Mouse (Mus musculus) adrenal gland, adult 2 months (tissue): Measurements from ENCODE around the gene Mtfr1l. TPM values are rescaled to one million over a fixed set of nuclear protein-coding genes. Genes with fewer than 3 reads are reported as not detected.

Source experiments
- DNase-seq: peaks from one replicate; pipeline ENCODE4 v3.0.0; 2021
- polyA plus RNA-seq: library from polyadenylated mRNA; depleted of rRNA; stranded (reverse); fragments of >200 nt; gene quantifications from 2 replicates; pipeline ENCODE4 v1.2.3, GENCODE M21; 2012
- total RNA-seq, 2 experiments: library from RNA; stranded (reverse); gene quantifications; 2 replicates each; pipeline ENCODE4 v1.2.3; 2021

The Mtfr1l gene
- total and polyA plus RNA-seq, 3 experiments: 98.8 to 147 (median 124) TPM

DNA sequence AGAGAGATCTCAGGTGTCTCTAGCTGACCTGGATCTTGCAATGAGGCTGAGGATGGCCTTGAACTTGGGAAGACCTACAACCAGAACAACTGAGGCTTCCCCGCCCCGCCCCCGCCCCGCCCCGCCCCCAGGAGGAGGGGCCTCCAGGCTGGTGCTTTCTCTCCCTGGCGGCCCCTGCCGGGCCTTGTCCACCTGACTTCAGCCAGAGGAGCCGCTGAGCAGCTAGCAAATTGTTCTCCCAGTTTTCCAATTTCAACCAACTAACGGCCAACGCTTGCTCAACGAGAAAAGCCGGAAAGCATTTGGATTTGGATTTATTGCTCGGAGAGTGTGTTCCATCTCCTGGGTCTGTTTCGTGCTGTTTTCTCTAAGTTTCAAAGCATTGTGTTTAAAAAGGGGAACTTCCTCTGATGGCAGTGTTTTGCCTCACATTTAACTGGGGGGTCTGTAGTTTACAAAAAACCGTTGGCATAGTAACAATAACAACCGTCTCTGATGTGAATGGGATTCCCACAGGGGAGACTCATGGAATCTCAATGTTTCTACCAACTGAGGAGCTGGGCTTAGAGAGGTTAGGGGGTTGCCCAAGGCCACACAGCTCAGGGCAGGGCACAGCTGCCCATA lies 22.6 kb upstream of the Mtfr1l start:
- DNase-seq: no peak

DNA sequence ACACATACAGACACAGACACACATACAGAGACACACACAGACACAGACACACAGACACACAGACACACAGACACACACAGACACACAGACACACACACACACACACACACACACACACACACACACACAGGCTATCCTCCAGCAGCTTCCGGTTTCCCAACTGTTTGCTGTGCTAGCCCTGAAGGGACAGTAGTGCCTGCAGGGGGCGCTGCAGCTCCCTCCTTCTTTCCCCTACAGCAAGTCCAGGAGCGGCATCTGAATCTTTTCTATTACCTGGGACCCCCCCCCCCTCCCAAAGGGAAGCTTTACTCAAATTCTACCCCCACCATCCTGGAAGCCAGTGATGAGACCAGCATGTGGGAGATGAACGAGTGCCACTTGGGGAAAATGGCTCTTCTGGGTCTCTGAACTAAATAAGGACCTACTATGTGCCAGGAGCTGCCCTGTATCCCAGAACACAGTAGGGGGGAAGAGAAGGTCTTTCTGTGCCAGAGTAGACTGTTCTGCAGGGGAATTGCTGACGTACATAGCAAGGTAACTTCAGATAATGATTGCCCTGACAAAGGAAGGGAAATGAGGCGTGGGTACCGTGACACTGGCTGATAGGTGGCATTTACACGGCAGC lies 20.9 kb upstream of the Mtfr1l start:
- DNase-seq: no peak

DNA sequence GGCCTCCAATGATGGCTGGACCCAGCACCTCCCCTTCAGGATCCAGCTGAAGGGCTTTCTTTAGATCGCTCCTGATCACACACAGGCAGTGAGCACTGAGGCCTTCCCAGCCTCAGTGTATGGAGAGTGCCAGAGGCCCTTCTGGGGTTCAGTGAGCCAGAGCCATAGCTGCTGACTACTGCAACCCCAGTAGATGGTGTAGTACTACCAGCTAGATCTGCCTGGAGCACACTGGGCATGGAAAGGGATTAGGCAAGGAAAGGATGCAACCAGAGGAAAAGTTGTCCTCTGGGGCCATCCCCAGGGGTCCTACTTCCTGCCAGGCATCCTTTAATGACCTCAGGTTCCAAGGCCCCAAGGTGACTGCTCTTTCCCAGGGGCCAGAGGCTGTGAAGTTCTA lies 18.4 kb upstream of the Mtfr1l start:
- DNase-seq: no peak

DNA sequence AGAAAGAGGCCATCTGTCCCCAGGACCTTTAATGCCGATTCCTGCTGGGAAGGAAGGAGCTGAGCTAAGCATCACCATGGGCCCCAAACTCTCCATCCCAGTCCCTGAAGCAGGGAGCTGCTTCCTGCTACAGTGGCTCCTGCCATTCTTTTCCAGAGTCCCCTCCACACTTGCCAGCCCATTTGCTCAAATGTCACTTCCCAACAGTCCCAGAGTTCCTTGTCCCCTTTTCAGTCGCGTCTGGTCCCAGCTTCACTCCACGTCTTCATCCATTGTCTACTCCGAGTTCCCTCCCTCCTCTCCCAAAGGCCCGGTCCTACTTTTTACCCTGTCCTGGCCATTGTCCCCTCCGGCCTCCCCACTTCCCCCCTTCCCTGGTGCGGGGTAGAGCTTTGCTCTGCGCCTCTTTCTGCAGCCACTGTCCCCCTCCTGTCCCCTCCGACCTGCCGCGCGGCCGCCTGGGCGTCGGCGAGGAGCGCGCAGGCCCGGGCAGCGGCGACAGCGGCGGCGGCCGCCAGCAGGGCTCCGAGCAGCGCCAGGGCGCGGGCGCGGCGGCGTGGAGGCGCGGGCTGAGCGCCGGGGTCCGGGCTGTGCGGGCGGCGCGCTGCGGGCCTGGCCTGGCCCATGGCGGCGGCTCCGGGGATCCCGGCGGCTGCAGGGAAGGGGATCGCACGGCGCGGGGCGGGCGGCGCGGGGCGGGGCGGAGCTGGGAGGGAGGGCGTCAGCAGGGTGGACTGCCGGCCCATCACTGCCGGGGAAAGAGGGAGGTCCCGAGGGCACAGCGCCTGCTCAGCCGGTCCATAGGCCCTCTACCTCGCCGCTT lies 16.5 kb upstream of the Mtfr1l start, which contains the start of gene Selenon:
TSS of gene Selenon (minus strand) at position 673 of the 823 bp plus-strand sequence.
- DNase-seq: peak; percentile 88

DNA sequence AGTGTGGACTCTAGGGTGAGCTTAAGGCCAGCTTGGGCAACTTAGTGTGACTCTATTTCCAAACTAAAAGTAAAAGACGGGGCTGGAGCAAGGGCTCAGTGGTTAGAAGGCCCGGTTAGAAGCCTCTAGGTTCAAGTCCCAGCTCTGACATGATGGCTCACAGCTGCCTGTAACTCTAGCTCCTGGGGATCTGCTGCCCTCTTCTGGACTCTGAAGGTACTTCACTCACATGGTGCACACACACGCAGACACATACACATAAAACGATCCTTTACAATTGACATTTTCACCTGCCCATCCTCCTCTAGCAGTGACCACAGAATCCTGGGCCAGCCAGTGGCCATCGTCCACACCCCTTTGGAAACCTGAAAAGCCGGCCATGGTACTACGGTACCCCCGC lies 14.7 kb upstream of the Mtfr1l start:
- no peak for DNase-seq

DNA sequence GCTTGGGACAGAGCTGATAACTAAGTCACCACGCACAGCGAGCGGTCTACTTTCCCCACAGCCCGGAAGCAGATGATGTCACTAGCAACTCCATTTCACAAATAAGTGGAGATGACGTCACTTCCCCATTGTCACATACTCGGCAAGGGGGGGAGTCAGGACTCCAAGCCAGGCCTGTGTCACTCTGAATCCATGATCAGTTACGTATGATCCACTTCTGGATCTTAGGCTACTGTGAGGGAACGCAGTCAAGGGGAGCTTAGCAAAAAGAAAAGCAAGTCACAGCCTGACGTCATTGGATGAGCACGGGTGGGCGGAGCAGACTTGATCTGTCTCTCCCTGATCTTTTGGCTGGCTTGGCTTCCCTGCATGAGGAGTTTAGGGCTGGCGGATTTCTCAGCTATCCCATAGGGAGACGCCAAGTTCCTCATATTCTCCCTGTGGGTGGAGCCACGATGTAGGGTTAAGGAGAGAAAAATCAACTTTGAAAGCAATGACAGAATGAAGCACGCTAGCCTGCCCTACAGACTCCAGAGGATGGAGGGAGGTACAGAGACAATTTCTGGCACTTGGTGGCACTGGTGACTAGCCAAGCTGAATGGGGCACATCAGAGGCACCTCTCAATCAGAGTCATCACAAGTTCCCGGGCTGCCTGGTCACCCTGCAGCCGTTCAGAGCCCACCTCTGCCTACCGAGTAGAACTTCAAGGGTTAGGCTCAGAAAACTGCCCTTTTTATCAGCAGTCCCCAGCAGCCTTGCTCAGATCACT lies 13.2 kb upstream of the Mtfr1l start:
- DNase-seq: no peak

DNA sequence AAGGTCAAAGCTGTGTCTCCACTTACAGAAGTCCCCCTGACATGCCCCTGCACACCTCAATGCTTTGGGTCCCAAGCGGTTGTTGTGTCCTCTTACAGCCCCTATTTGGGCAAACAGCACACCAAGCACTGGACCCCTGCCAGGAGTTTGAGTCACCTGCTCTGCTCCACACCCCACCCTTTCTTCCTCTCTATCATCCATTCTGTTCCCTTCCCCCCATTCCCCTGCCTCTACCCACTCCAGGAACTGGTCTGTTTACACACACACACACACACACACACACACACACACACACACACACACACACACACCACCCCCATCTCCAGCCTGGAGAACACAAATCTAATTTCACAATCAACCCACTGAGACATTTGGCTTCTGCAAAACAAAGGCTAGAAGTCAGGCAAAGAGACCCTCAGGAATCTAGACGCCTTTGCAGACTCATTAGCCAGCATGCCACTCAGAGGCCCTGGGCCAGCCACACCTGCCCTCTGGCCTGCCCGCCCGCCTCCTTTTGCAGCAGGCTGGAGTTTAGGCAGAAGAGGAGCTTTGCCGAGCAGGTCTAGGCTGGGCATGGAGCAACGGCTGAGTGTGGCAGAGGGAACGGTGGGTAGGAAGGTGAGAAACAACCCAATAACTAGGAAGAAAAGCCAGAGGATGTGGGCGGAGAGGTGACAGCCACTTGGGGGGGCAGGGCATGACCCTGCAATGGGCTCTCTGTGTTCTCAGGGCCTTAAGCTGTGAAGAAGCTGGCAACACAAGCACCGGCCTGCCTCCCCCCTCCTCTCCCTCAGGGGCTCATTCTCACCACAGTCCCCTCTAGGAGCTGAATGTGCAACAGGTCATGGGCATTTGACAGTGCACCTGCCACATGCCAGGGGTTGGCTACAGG lies 11.9 kb upstream of the Mtfr1l start:
- DNase-seq: peak; percentile 60

DNA sequence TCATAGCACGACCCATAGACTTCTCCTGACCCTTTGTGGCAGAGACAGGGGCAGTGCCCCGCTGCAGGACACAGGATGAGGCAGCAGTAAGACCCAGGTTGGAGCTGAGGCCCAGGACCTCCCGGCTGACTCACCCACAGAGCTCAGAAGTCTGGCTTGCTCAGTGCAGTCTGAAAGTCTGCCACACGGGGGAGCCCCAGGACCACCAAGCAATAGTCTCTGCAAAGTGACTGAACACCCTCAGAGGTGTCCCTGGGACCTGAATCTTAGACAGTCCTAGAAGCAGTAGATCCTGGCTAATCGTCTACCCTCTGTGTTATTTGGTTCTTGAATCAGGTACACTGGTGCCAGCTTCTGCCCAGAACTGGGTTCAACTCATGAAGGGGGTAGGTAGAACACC lies 8.1 kb upstream of the Mtfr1l start:
- DNase-seq: peak; percentile 93

DNA sequence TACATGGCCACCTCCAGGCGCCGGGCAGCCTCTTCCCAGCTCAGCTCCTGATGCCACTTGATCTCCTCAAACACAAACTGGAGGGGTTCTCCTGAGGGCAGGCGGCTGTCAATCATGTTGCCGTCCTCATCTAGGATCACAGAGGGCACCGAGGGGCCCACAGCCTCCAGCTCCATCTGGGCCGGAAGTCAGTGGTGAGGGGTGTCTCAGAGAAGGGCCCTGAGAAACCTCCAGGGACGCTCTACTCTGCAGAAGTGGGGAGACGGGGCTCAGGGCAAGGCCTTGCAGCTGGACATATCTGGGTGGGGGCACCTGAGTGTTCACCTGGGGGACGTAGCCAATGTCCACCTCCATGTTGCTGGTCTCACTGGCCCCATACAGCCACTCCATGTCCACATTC lies 7.5 kb upstream of the Mtfr1l start:
- DNase-seq: no peak

DNA sequence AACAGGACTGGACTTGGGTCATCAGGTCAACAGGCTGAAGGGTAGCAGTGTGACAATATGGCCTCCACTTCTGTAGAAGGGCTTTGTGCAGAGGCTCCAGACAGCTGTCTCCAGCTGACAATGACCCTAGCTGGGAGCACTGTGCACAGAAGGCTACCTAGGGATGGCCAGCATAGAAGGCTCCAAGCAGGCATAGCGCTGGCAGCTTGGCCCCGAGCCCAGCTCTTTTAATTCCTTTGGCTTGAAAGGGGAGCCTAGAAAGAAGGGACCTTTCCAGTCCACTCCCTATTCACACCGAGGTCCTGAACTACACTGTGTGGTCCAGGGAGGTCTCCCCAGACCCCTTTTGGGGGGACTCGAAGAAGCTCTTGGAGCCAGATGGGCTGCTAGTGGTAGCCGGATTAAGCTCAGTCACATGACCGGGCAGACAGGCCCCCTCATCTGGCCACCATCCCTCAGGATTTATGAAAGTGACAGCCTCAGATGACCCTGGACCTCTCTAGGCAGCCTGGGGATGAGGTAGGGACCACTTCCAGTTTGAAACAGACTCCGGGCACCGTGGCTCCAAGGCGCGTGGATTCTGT lies 3.9 kb upstream of the Mtfr1l start:
- DNase-seq: no peak

DNA sequence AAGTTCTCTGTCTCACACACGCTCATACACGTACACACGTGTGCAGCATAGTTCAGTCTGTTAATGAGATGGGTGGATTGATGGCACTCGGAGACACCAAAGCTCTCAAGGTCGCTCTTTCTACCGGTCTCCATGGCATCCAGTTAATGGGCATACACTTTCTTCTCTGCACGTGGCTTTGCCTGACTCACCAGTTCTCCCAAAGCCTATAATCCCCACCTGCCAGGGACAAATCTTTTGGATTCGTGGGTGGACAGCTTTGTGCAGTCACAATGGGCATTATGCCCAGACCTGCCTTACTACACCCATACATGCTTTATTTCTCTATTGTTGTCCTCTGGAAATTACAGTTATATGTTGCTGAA lies 582 bp upstream of the Mtfr1l start:
- DNase-seq: peak; percentile 75

DNA sequence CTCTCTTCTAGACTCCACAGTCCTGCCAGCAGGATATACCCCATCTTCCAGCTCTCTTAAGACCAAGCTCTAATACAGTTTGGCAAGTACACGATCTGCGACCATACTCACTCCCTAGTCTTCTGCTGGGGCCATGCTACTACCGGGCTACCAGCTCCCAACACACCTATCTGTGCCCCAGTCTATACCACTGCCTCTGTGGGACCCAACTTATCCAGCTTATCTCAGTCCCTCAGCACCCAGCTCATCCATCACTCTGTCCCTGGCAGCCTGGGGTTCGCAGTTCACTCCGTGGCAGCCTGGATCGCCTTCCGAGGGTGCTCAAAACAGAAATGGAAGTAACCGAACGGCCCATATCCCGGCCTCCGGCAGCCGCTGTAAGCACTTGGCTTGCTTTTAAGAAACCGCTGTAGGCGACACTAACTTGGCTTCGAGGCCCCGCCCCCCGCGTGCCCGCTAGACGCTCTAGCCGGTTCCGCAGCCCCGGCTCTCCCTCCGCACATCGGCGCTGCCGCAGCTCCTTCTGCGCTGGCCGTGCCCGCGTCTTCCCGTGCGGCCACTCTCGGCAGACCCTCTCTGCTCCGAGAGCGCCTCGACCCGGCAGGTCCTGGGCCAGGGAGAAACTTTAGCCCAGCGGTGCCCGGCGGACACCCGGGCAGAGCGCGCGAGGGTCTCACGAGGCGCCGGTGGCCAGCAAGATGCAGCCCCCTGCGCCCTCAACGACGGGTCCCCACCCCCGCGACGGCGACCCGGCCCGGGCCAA lies 882 bp downstream of the Mtfr1l start:
- DNase-seq: peak; percentile 88

DNA sequence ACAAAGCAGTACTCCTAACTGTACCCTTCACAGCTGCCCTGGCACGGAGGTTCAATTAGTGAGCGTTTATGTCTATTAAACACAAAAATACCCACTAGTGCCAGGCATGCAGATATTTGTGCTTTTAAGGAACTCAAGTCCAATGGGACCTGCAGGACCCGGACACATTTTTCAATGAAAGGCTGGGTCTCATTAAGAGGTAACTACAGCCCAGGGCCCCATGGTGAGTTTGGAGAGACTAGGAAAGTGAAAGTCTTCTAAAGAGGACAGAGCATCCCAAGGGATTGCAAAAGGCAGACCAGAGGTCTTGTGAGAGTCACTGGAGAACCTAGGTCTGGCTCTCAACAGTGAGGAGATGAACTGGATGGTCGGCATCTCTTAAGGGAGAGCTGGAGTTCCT lies 1.8 kb downstream of the Mtfr1l start:
- no peak for DNase-seq

DNA sequence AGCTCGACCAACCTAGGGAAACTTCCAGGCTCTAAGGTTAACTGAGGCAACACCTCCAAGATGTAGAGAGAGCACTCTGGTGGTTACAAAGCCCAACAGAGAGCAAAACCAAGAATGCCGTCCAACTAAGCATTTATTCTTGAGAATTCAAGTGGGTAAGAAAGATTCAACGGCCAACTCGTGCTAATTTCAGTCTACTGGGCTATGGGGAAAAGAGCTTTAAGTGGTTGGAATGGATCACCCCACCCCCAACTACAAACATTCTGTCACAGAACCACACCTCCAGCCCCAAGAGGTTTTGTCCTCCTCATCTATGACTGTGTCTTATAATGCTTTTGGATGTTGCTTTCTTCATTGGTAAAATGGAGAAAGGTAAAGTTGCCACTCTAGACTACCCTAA lies 2.3 kb downstream of the Mtfr1l start:
- DNase-seq: no peak

DNA sequence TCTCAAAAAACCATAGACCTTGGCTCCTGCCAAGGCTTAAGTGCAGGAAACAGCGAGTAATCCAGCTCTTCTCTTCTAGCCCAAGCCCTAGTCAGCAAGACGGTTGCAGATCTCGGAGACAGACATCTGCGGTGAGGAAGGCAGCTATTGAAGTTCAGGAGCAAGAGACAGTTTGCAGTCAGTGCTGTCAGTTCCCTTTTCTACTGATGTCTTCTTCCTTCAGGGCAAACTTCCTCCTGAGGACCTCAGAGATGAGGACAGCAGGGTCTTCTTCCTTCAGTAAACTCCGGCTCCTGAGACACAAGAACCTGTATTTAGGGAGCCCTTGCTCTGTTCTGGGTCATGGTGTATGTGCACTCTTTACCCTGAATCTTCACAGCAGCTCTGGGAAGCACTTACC lies 9.0 kb downstream of the Mtfr1l start:
- DNase-seq: no peak

DNA sequence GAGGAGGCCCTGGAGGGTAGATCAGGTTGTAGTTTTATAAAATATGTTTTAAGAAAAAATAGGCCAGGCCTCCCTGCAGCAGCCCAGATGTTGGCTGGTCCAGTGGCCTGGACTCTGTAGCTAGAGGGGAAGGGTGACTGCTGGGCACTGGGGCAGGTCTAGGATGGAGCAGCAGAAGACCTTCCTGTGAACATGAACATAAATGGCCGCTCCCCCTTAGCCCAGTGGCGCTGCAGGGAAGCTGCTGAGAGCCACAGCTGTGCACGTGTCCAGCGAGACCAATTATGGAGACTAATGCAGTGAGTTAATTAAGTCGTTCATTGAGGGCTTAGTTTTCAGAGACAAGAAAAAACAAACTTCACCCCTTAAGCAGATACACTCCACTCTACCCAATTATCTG lies 9.4 kb downstream of the Mtfr1l start:
- DNase-seq: no peak

DNA sequence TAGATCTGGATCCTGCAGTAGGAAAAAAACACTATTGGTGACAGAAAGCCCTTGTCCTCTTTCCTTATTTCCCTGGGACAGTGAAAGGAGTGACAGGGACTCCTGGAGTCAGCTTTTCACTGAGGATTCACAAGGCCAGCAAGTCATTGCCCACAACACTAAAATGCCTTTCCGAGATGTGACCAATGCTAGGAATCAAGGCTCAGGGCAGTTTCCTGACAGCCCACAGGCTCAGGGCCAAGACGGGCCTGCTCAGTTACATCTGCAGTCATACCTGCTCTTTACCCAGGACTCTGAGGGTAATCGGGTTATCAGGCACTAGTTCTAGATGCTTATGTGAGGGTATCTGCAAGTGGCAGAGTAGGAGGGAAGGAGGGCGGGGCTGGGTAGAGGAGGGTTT lies 11.7 kb downstream of the Mtfr1l start:
- peak; percentile 73 for DNase-seq

DNA sequence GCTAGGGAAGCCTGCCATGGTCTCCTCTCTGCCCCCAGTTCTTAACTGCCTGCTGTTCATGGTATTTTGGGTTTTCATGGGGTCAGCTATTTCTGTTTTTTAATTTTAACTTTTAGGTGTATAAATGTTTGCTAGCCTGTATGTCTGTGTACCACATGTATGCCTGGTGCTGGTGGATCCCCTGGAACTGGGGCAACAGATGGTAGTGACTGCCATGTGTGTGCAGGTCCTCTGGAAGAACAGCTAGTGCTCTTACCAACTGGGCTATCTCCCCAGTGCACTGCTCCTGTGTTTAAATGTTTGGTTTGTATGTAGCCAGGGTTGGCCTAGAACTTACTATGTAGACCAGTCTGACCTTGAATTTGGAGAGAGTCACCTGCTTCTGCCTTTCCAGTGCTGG lies 15.9 kb downstream of the Mtfr1l start:
- no peak for DNase-seq

DNA sequence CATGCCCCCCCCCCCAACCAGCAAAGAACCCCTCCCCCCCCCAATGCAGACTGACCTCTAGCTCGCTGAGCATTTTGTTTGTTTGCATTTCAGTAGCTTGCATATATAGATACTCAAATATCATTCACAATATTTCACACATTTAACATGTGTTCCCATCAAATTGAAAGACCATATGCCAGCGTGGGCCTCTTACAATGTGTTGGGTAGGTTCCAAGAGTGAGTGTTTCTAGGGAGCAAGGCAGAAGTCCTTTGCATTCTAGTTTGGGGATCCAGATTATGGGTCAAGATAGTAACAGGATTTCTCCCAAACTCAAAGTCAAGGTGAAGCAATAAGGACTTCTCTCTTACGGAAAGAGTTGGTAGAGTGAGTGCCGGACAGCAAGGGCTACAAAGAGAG lies 16.6 kb downstream of the Mtfr1l start:
- DNase-seq: no peak

DNA sequence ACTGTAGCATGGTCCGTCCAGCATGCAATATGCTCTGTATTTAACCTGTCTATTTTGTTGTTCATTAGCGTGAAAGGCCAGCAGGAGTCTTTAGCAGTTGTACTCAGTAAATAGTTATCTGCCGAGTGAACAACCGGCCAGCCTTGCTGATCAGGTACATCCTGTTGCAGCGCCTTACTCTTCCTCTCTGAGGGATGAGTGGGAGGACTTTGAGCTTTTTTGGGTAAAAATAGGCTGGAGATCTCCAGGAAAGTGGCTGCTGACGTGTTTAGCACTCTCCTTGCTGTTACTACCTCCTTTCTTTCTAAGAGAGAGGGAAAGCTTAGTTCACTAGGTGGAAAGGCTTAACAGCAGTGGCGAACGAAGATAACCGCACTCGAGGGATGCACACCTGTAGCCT lies 17.5 kb downstream of the Mtfr1l start:
- DNase-seq: no peak
